Mouse (Mus musculus): ENCODE results near the gene Gm20388. TPM values are rescaled to one million over a fixed set of nuclear protein-coding genes. Genes with fewer than 3 reads are reported as not detected.

The Gm20388 gene
- polyA plus RNA-seq, 1 experiment from 2014 or later, result not detected

- Histone ChIP-seq H3K27me3 (ENCODE audit: control insufficient read depth, insufficient read depth, low read length) (no peaks in the 10 kb centered on the region), H3K4me2 (ENCODE audit: low read length) (no peak overlapping the region), H3K27ac (replicated peaks in 1 of 2; ENCODE audit: control insufficient read depth in 1 of 2, insufficient read depth in 1 of 2, low read depth in 2 of 2, low read length in 2 of 2) (no peak overlapping the region), H3K9me3 (ENCODE audit: control insufficient read depth, low read length) (0 out of 2 replicates have a peak, but pooled peaks cover 3% of the 10 kb centered on the region), H3K4me3 (ENCODE audit: control insufficient read depth in 1 of 2, insufficient read depth in 1 of 2, low read depth in 1 of 2, low read length in 2 of 2) (no peak overlapping the region), H3K9ac (ENCODE audit: low read length) (no peak overlapping the region), H3K4me1 (ENCODE audit: control insufficient read depth in 2 of 2, insufficient read depth in 2 of 2, low read length in 2 of 2) (no peaks in the 10 kb centered on the region), H3K36me3 (ENCODE audit: control insufficient read depth, insufficient read depth, low read length) (no peaks in the 10 kb centered on the region)
- 70% methylated on average over 7 of the region's 7 CpGs for WGBS
- no peak for ATAC-seq (ENCODE audit: insufficient number of reproducible peaks, insufficient read depth, low FRiP score, low read depth)
Measured at GRCm38 (mm10) chr8:124362589-124362988, 4451.9 kb downstream of the Gm20388 start.

GRCm38 (mm10) chr8:124363337-124363736, 4452.7 kb downstream of the Gm20388 start:
- H3K27me3 ChIP-seq (ENCODE audit: control insufficient read depth, insufficient read depth, low read length), result no peaks in the 10 kb centered on the region
- H3K36me3 ChIP-seq (ENCODE audit: control insufficient read depth, insufficient read depth, low read length), result no peaks in the 10 kb centered on the region
- H3K9ac ChIP-seq (ENCODE audit: low read length), result no peak overlapping the region
- no peak overlapping the region for H3K4me2 ChIP-seq (ENCODE audit: low read length)
- H3K27ac ChIP-seq (replicated peaks in 1 of 2; ENCODE audit: control insufficient read depth in 1 of 2, insufficient read depth in 1 of 2, low read depth in 2 of 2, low read length in 2 of 2), result no peak overlapping the region
- H3K9me3 ChIP-seq (ENCODE audit: control insufficient read depth, low read length), result 0 out of 2 replicates have a peak, but pooled peaks cover 3% of the 10 kb centered on the region
- H3K4me3 ChIP-seq (ENCODE audit: control insufficient read depth in 1 of 2, insufficient read depth in 1 of 2, low read depth in 1 of 2, low read length in 2 of 2), result no peak overlapping the region
- H3K4me1 ChIP-seq (ENCODE audit: control insufficient read depth in 2 of 2, insufficient read depth in 2 of 2, low read length in 2 of 2), result no peaks in the 10 kb centered on the region
- whole genome bisulfite sequencing, result 89% methylated on average over 15 of the region's 15 CpGs
- no peak for ATAC-seq (ENCODE audit: insufficient number of reproducible peaks, insufficient read depth, low FRiP score, low read depth)

- H3K36me3 ChIP-seq (ENCODE audit: control insufficient read depth, insufficient read depth, low read length), result no peaks in the 10 kb centered on the region
- WGBS, result 17% methylated on average over 8 of the region's 8 CpGs
- H3K4me1 ChIP-seq (ENCODE audit: control insufficient read depth in 2 of 2, insufficient read depth in 2 of 2, low read length in 2 of 2), result no peaks in the 10 kb centered on the region
- no peak overlapping the region for H3K4me3 ChIP-seq (ENCODE audit: control insufficient read depth in 1 of 2, insufficient read depth in 1 of 2, low read depth in 1 of 2, low read length in 2 of 2)
- H3K4me2 ChIP-seq (ENCODE audit: low read length), result no peak overlapping the region
- no peaks in the 10 kb centered on the region for H3K27me3 ChIP-seq (ENCODE audit: control insufficient read depth, insufficient read depth, low read length)
- no peak overlapping the region for H3K27ac ChIP-seq (replicated peaks in 1 of 2; ENCODE audit: control insufficient read depth in 1 of 2, insufficient read depth in 1 of 2, low read depth in 2 of 2, low read length in 2 of 2)
- H3K9ac ChIP-seq (ENCODE audit: low read length), result no peak overlapping the region
- H3K9me3 ChIP-seq (ENCODE audit: control insufficient read depth, low read length), result no peaks in the 10 kb centered on the region
- ATAC-seq (ENCODE audit: insufficient number of reproducible peaks, insufficient read depth, low FRiP score, low read depth), result no peak
Measured at GRCm38 (mm10) chr8:124368213-124368612, 4457.6 kb downstream of the Gm20388 start.

GRCm38 (mm10) chr8:124370422-124371183, 4460.0 kb downstream of the Gm20388 start:
- Histone ChIP-seq H3K9me3 (ENCODE audit: control insufficient read depth, low read length) (no peaks in the 10 kb centered on the region), H3K9ac (ENCODE audit: low read length) (no peak overlapping the region), H3K4me2 (ENCODE audit: low read length) (no peak overlapping the region), H3K36me3 (ENCODE audit: control insufficient read depth, insufficient read depth, low read length) (no peaks in the 10 kb centered on the region), H3K27ac (replicated peaks in 1 of 2; ENCODE audit: control insufficient read depth in 1 of 2, insufficient read depth in 1 of 2, low read depth in 2 of 2, low read length in 2 of 2) (no peak overlapping the region), H3K4me1 (ENCODE audit: control insufficient read depth in 2 of 2, insufficient read depth in 2 of 2, low read length in 2 of 2) (peaks cover 6 to 7% of the 10 kb centered on the region in 2 experiments; a peak in 2 of 4 replicates), H3K27me3 (ENCODE audit: control insufficient read depth, insufficient read depth, low read length) (no peaks in the 10 kb centered on the region), H3K4me3 (ENCODE audit: control insufficient read depth in 1 of 2, insufficient read depth in 1 of 2, low read depth in 1 of 2, low read length in 2 of 2) (no peak overlapping the region)
- no peak for ATAC-seq (ENCODE audit: insufficient number of reproducible peaks, insufficient read depth, low FRiP score, low read depth)
- WGBS, result 74% methylated on average over 17 of the region's 17 CpGs

GRCm38 (mm10) chr8:124371410-124372123, 4460.9 kb downstream of the Gm20388 start:
- Histone ChIP-seq H3K36me3 (ENCODE audit: control insufficient read depth, insufficient read depth, low read length) (no peaks in the 10 kb centered on the region), H3K9me3 (ENCODE audit: control insufficient read depth, low read length) (no peaks in the 10 kb centered on the region), H3K27ac (replicated peaks in 1 of 2; ENCODE audit: control insufficient read depth in 1 of 2, insufficient read depth in 1 of 2, low read depth in 2 of 2, low read length in 2 of 2) (no peak overlapping the region), H3K9ac (ENCODE audit: low read length) (no peak overlapping the region), H3K27me3 (ENCODE audit: control insufficient read depth, insufficient read depth, low read length) (no peaks in the 10 kb centered on the region), H3K4me3 (ENCODE audit: control insufficient read depth in 1 of 2, insufficient read depth in 1 of 2, low read depth in 1 of 2, low read length in 2 of 2) (no peak overlapping the region), H3K4me1 (ENCODE audit: control insufficient read depth in 2 of 2, insufficient read depth in 2 of 2, low read length in 2 of 2) (peaks cover 6 to 9% of the 10 kb centered on the region in 2 experiments; a peak in 2 of 4 replicates), H3K4me2 (ENCODE audit: low read length) (no peak overlapping the region)
- WGBS, result 86% methylated on average over 20 of the region's 23 CpGs
- ATAC-seq (ENCODE audit: insufficient number of reproducible peaks, insufficient read depth, low FRiP score, low read depth), result no peak

GRCm38 (mm10) chr8:124373753-124374152, 4463.1 kb downstream of the Gm20388 start:
- no peak for ATAC-seq (ENCODE audit: insufficient number of reproducible peaks, insufficient read depth, low FRiP score, low read depth)
- no peak overlapping the region for H3K27ac ChIP-seq (replicated peaks in 1 of 2; ENCODE audit: control insufficient read depth in 1 of 2, insufficient read depth in 1 of 2, low read depth in 2 of 2, low read length in 2 of 2)
- H3K4me2 ChIP-seq (ENCODE audit: low read length), result no peak overlapping the region
- no peaks in the 10 kb centered on the region for H3K9me3 ChIP-seq (ENCODE audit: control insufficient read depth, low read length)
- no peaks in the 10 kb centered on the region for H3K36me3 ChIP-seq (ENCODE audit: control insufficient read depth, insufficient read depth, low read length)
- 83% methylated on average over 5 of the region's 5 CpGs for WGBS
- H3K9ac ChIP-seq (ENCODE audit: low read length), result no peak overlapping the region
- no peak overlapping the region for H3K4me3 ChIP-seq (ENCODE audit: control insufficient read depth in 1 of 2, insufficient read depth in 1 of 2, low read depth in 1 of 2, low read length in 2 of 2)
- peaks cover 6 to 9% of the 10 kb centered on the region in 2 experiments; a peak in 2 of 4 replicates for H3K4me1 ChIP-seq (ENCODE audit: control insufficient read depth in 2 of 2, insufficient read depth in 2 of 2, low read length in 2 of 2)
- no peaks in the 10 kb centered on the region for H3K27me3 ChIP-seq (ENCODE audit: control insufficient read depth, insufficient read depth, low read length)

GRCm38 (mm10) chr8:124375168-124375567, 4464.5 kb downstream of the Gm20388 start:
- ATAC-seq (ENCODE audit: insufficient number of reproducible peaks, insufficient read depth, low FRiP score, low read depth), result no peak
- Histone ChIP-seq H3K9me3 (ENCODE audit: control insufficient read depth, low read length) (no peaks in the 10 kb centered on the region), H3K36me3 (ENCODE audit: control insufficient read depth, insufficient read depth, low read length) (no peaks in the 10 kb centered on the region), H3K9ac (ENCODE audit: low read length) (no peak overlapping the region), H3K4me1 (ENCODE audit: control insufficient read depth in 2 of 2, insufficient read depth in 2 of 2, low read length in 2 of 2) (peaks cover 6 to 9% of the 10 kb centered on the region in 2 experiments; a peak in 2 of 4 replicates), H3K4me3 (ENCODE audit: control insufficient read depth in 1 of 2, insufficient read depth in 1 of 2, low read depth in 1 of 2, low read length in 2 of 2) (no peak overlapping the region), H3K27ac (replicated peaks in 1 of 2; ENCODE audit: control insufficient read depth in 1 of 2, insufficient read depth in 1 of 2, low read depth in 2 of 2, low read length in 2 of 2) (peak overlapping the region; percentile 2 to 24; a peak in 2 of 4 replicates), H3K4me2 (ENCODE audit: low read length) (no peak overlapping the region), H3K27me3 (ENCODE audit: control insufficient read depth, insufficient read depth, low read length) (no peaks in the 10 kb centered on the region)
- 52% methylated on average over 6 of the region's 6 CpGs for WGBS

All from heart, embryonic 14.5 days (tissue).